Mouse (Mus musculus) layer of hippocampus, adult 11-12 months (tissue): ENCODE results near the gene Hapln1.

Experiments
- DNase-seq: peaks from one replicate; pipeline ENCODE4 v3.0.0; 2022; ENCODE audit warnings: low spot score

Gene Hapln1

GRCm38 (mm10) chr13:89539205-89539886, at the start of gene Hapln1:
TSS of gene Hapln1 (plus strand) at chr13:89539796.
- DNase-seq = peak; percentile 26

DNA sequence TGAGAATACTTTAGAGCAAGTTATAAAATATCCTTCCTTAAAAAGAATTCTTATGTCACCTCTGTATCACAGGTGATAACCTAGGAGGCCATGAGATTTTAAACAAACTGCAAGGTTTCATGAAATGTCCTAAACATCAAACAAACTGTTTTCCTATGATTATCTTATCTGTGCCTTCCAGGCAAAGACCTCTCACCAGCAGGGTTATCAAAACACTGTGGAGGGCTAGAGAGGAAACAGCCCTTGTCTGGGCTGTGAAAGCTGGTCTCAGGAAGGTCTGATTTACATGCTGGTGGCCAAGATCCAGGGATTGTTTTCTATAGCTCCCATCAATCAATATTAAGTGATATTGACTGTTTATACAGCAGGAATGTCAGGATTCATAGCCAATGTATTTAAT, 46.4 kb upstream of the Hapln1 start:
- no peak for DNase-seq

DNA sequence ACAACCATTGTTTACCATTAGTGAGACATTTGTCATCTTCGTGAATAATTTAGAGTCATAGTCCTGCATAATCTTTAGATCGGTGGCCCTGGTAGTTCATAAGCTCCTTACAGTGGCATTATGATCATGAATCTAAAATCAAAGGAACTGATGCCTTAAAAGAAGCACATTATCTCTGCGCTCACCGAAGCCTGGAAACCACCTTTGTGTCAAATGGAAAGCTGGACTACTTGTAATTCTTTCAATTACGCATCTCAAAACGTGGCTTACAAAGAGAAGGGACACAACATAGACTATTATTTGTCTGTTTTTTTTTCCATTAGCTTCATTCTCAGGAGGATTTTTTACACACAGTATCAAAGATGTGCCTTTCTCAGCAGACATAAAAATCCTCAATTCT, 45.9 kb upstream of the Hapln1 start:
- no peak for DNase-seq

- no peak for DNase-seq
Measured at GRCm38 (mm10) chr13:89496569-89496968, 43.0 kb upstream of the Hapln1 start.

- DNase-seq = no peak
Measured at GRCm38 (mm10) chr13:89499419-89499818, 40.2 kb upstream of the Hapln1 start.

GRCm38 (mm10) chr13:89521507-89521908, 18.1 kb upstream of the Hapln1 start:
- DNase-seq = no peak

DNA sequence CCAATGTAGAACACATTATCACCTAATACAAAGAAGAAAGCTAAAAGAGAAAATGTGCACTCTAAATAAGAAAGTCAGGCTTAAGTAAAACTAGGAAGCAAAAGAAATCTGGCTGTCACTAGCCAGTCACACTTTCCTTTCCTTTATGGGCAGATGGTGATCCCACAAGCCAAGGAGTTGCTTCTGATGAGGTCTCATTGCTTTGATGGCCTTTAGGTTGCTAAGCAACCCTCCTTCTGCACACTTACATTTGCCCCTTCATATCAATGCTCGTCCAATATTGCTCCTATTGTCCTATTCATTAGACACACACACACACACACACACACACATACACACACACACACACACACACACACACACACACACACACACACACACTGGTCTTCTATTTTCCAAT, 10.9 kb upstream of the Hapln1 start:
- no peak for DNase-seq

DNA sequence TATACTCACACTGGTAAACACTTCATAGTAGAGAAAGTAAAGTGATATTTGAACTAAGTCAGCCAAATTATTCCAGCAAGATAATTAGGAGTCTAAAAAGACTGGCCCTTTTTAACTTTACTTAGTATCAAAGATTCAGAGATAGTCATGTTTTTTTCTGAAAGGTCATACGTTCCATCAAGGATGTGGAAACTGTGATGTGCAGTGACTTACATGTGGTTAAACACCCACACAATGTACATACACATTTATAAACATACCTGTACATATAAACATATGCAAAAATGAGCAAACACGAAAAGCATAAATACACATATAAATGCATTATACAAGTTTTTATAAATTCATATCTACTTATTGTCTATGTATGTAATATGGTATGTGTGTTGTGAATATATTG, 9.2 kb upstream of the Hapln1 start:
- no peak for DNase-seq

DNA sequence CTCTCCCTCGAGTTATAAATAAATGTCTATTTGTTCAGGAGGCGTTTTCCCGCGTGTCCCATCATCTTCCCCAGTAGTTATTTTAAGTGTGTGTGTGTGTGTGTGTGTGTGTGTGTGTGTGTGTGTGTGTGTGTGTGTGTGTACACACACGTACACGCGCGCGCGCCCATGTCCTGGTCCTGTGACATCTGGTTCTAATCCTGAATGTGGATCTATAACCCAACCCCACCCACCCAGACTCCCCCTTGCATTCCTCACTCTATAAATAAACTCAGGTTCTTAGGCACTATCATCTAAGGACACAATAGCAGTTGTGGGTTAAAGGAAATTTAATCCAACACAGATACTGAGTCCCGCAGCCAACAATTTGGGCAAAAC, 280 bp downstream of the Hapln1 start:
- DNase-seq = no peak

DNA sequence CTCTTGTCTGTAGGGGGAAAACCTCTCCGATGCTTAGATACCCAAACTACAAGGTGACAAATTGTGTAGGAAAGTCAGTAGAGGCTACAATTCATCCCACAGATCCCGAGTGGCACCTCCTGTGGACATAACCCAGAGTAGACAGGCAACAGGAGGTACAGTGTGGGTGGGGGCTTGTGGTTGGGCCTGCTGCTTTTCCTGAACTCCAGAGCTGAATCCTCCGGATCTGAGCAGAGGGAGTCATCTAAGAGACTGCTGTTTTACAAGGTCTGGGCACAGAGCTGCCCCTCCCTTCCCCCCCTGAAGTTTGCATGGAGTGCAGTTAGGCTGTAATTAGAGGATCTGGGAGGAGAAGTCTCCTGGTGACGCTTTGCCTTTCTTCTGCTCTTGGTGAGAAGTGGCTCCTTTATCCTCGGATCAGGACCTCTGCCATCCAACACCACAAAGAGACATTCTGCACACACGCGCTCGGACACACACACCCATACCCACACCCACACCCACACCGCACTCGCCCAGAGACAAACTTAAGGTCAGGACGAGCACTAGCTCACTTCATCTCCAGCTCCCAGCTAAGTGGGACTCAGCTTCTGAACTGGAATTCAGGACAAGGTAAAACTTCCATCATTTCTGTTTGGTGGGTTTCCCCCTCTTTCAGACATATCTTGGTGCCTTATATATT, 846 bp downstream of the Hapln1 start:
- DNase-seq = no peak

- peak; percentile 69 for DNase-seq
Measured at GRCm38 (mm10) chr13:89543003-89543402, 3.4 kb downstream of the Hapln1 start.

- DNase-seq = peak; percentile 54
Measured at GRCm38 (mm10) chr13:89548203-89548740, 8.7 kb downstream of the Hapln1 start.

DNA sequence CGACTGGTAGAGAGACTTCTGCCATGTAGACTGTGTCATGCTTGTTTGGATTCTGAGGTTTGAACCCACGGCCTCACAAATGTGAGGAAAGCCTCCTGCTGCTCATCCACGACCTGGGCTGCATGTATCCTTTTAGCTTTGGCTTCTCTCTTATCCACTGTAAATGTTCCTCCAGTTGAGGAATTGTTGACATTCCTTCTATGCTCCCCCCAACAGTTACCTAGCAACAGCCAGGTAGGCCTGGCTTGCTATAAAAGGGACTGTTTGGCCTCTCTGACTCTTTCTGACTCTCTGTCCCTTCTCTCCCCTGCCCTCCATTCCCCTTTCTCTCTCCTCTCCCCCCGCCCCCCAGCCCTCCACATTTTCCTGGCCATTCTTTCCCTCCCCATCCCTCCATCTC, 9.9 kb downstream of the Hapln1 start:
- DNase-seq = no peak

DNA sequence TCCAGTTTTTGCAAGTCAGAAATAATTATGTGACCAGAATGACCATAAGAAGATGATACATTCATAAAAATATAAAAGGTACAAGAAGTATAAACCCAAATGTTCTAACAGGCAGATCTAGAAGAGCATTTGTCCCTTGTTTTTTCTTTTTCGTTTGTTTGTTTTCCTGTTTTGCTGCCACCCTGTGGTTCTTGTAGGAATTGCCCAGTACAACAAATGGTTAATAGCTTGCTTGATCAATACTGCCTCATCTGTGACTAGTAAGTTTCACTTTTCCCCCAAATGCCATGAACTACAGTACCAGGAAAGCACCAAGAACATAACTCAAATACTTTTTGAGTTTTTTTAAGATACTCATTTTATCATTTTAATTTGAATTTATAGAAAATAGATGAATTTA, 11.9 kb downstream of the Hapln1 start:
- peak; percentile 18 for DNase-seq

DNA sequence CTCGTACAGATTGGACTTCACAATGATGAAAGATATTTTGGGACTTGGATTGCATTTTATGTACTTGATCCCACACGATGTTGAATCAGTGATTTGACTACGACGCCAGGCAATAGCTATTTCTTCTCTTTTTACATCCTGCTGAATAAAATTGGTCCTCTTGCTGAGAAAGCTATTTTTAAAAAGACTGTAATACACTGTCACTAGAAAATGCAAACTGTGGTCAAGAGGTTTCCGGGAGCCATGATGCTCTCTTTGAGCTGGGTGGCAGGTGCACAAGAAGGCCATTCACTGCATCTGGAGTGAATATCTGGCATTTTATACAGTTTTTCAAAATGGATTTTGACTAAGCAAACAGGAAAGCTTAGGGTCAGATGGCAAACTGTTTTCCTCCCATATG, 24.9 kb downstream of the Hapln1 start:
- no peak for DNase-seq

DNA sequence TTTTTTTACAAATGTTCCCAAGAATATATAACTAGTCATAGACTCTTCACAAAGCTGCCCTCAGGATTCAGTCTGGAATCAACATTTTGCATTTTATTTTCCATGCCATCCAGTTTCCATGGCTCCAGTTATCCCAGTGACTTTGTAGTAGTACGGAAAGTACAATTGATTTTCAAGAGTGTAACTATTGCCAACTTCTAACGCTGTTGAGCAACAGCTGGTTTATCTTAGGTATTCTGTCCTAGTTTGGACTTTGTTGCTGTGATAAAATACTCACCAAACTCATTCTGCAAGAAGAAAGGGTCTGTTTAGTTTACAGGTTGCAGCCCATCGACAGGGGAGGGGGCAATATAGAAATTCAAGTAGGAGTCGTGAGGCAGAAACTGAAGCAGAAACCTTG, 26.7 kb downstream of the Hapln1 start:
- no peak for DNase-seq

- DNase-seq = no peak
Measured at GRCm38 (mm10) chr13:89579115-89579514, 39.5 kb downstream of the Hapln1 start.

DNA sequence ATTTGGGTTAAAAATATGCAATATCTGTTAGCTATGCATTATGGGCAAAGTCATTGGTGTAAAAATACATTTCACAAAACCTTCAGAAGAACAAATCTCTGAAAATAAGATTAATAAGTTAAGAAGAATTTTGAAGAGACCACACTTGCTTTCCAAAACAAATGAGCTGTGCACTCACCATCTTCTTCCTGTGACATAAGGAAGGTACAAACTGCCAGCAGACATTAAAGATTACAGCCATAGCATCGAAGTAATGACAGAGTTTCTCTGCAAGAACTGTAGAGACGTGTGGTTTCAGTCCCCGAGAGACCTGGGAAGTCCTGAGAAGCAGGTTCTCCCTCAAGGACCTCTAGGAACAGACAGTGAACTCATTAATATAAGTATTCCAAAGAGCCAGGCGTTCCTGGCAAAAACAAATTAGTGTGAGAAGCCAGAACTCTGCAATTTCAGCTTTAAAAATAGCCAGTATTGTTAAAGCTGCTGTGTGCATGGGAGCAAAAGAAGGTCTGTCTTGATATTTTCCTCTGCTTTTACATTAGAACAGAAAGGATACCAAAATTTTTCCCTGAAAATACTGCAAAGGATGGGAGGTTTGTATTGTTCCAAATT, 43.6 kb downstream of the Hapln1 start:
- no peak for DNase-seq

- no peak for DNase-seq
Measured at GRCm38 (mm10) chr13:89583747-89584738, 44.4 kb downstream of the Hapln1 start.

DNA sequence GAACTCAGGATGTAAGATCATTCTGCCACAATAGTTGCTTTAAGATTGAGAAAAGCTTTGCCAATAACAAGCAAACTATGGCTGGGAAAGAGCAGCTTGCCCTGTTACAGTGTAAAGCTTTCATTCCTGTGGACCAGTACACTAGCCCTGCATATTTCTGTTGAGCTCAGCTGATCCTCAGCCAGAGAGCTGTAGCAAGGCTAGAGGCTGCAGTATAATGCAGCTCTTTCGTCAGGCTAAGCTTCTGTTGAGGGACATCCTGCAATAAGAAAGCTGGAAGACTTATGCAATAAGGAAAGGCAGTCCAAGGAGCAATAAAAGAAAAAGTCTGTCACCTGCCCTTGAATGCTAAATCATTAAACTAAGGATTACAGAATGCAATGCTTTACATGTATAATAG, 45.5 kb downstream of the Hapln1 start:
- no peak for DNase-seq

- DNase-seq = no peak
Measured at GRCm38 (mm10) chr13:89595105-89595504, 55.5 kb downstream of the Hapln1 start.

GRCm38 (mm10) chr13:89597354-89597753, 57.8 kb downstream of the Hapln1 start:
- DNase-seq = no peak
